Mouse (Mus musculus) layer of hippocampus, adult 9-10 months (tissue): ENCODE results near the gene Pi4kb.
"Not testable (repeated sequence)": the region's sequence is repeated elsewhere in the genome, so short reads cannot be mapped to it uniquely, and the experiment has no call there.

Source experiments
- DNase-seq: peaks from one replicate; pipeline ENCODE4 v3.0.0; 2022; ENCODE audit warnings: low spot score

The Pi4kb gene

GRCm38 (mm10) chr3:94974528-94975422 is at the start of gene Pi4kb:
TSS of gene Pi4kb (plus strand) at chr3:94974731.
- DNase-seq, result peak; percentile 78

- DNase-seq, result not testable (repeated sequence)
Observed at GRCm38 (mm10) chr3:94926301-94926736, 48.2 kb upstream of the Pi4kb start.

GRCm38 (mm10) chr3:94928979-94929378 is 45.6 kb upstream of the Pi4kb start:
- not testable (repeated sequence) for DNase-seq

- not testable (repeated sequence) for DNase-seq
Observed at GRCm38 (mm10) chr3:94930386-94931266, 43.9 kb upstream of the Pi4kb start.

GRCm38 (mm10) chr3:94931427-94932082 is 43.0 kb upstream of the Pi4kb start:
- not testable (repeated sequence) for DNase-seq

GRCm38 (mm10) chr3:94932279-94932678 is 42.3 kb upstream of the Pi4kb start:
- DNase-seq, result not testable (repeated sequence)

GRCm38 (mm10) chr3:94932809-94933564 is 41.5 kb upstream of the Pi4kb start, which contains the start of gene Selenbp1:
TSS of gene Selenbp1 (plus strand) at chr3:94933056.
- DNase-seq, result peak; percentile 64

GRCm38 (mm10) chr3:94933604-94934003 is 40.9 kb upstream of the Pi4kb start:
- not testable (repeated sequence) for DNase-seq

- DNase-seq, result not testable (repeated sequence)
Observed at GRCm38 (mm10) chr3:94934564-94934963, 40.0 kb upstream of the Pi4kb start.

GRCm38 (mm10) chr3:94935332-94935731 is 39.2 kb upstream of the Pi4kb start:
- DNase-seq, result not testable (repeated sequence)

- not testable (repeated sequence) for DNase-seq
Observed at GRCm38 (mm10) chr3:94936147-94936546, 38.4 kb upstream of the Pi4kb start.

GRCm38 (mm10) chr3:94937194-94937593 is 37.3 kb upstream of the Pi4kb start:
- DNase-seq, result not testable (repeated sequence)

- DNase-seq, result not testable (repeated sequence)
Observed at GRCm38 (mm10) chr3:94940033-94940432, 34.5 kb upstream of the Pi4kb start.

GRCm38 (mm10) chr3:94942211-94942967 is 32.1 kb upstream of the Pi4kb start:
- DNase-seq, result not testable (repeated sequence)

- DNase-seq, result not testable (repeated sequence)
Observed at GRCm38 (mm10) chr3:94943706-94944105, 30.8 kb upstream of the Pi4kb start.

GRCm38 (mm10) chr3:94948066-94948614 is 26.4 kb upstream of the Pi4kb start:
- no peak for DNase-seq

GRCm38 (mm10) chr3:94949645-94950044 is 24.9 kb upstream of the Pi4kb start:
- no peak for DNase-seq

GRCm38 (mm10) chr3:94952806-94953205 is 21.7 kb upstream of the Pi4kb start:
- DNase-seq, result no peak

- no peak for DNase-seq
Observed at GRCm38 (mm10) chr3:94953384-94953763, 21.2 kb upstream of the Pi4kb start.
